Mouse (Mus musculus): Measurements from ENCODE around the gene Fbxo6. TPM values are rescaled to one million over a fixed set of nuclear protein-coding genes. Genes with fewer than 3 reads are reported as not detected.

Gene Fbxo6
- polyA plus RNA-seq, 1 experiment, result 2.7 TPM

DNA sequence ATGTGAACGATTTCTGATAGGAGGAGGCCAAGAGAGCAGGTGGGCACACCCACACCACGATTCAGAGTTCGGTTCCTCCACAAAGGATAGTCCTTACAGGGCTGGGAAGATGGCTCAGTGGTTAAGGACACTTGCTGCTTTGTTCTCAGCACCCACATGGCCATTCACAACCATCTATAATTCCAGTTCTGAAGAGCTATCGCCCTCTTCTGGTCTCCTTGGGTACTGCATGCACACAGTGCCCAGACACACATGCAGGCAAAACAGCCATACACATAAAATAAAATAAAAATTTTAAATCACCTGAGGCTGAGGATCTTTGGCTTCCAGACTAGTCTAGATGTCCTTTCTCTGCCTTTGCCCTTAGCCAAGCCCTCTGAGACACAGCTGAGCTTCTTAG is 34.5 kb downstream of the Fbxo6 start:
- Histone ChIP-seq H3K4me3 (replicated peaks) (no peak overlapping the region), H3K9me3 (ENCODE audit: control insufficient read depth, low read length) (peaks cover 7% of the 10 kb centered on the region), H3K27me3 (ENCODE audit: control insufficient read depth) (peaks cover 7% of the 10 kb centered on the region), H3K4me1 (ENCODE audit: control insufficient read depth) (peaks cover 3% of the 10 kb centered on the region; the same call in 1 of the 2 replicates), H3K36me3 (ENCODE audit: control insufficient read depth) (no peaks in the 10 kb centered on the region)
- TF ChIP-seq GATA1 (IDR thresholded peaks at IDR 0.05; ENCODE audit: low read length), result no peak
- no peak for TF ChIP-seq TAL1 (IDR thresholded peaks at IDR 0.05; ENCODE audit: low read length)

DNA sequence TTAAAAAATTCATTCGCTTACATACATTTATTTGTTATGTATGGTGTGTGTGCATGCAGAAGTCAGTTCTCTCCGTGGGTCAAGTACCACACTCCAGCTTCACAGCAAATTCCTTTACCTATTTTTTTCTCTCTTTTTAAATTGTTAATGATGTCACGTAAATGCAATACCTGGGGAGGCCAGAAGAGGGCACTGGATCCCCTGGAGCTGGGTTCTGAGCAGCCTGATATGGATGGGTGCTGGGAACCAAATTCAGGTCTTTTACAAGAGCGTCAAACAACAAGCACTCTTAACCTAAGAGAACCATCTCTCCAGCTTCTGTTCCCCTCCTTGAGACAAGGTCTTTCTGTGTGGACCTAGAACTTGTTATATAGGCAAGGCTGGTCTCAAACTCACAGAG is 35.3 kb downstream of the Fbxo6 start:
- TF ChIP-seq TAL1 (IDR thresholded peaks at IDR 0.05; ENCODE audit: low read length), result no peak
- TF ChIP-seq GATA1 (IDR thresholded peaks at IDR 0.05; ENCODE audit: low read length), result no peak
- Histone ChIP-seq H3K27me3 (ENCODE audit: control insufficient read depth) (peaks cover 7% of the 10 kb centered on the region), H3K4me1 (ENCODE audit: control insufficient read depth) (peaks cover 3% of the 10 kb centered on the region; the same call in 1 of the 2 replicates), H3K9me3 (ENCODE audit: control insufficient read depth, low read length) (peaks cover 7% of the 10 kb centered on the region), H3K4me3 (replicated peaks) (no peak overlapping the region), H3K36me3 (ENCODE audit: control insufficient read depth) (no peaks in the 10 kb centered on the region)

DNA sequence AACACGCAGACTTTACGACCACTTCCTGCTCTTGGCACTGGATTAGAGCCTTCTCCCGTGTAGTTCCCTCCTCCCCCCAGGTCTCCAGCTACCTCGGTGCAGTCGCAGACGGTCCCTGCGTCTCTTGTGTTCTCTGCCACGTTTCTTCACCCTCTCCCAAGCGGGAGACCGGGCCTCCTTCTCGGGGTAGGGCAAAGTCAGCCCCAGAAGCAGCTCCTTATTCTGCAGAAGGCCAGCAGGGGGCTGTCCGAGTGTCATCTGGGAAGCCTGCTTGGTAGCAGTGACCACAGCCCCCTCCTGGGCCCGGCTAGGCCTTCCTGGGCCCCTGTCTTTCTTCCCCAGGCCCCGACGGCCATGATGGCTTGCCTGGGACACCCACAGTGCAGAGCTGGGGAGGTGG is 36.5 kb downstream of the Fbxo6 start:
- H3K4me1 ChIP-seq (ENCODE audit: control insufficient read depth), result peaks cover 3% of the 10 kb centered on the region; the same call in 1 of the 2 replicates
- peaks cover 7% of the 10 kb centered on the region for H3K9me3 ChIP-seq (ENCODE audit: control insufficient read depth, low read length)
- H3K27me3 ChIP-seq (ENCODE audit: control insufficient read depth), result peaks cover 7% of the 10 kb centered on the region
- H3K36me3 ChIP-seq (ENCODE audit: control insufficient read depth), result no peaks in the 10 kb centered on the region
- no peak for TF ChIP-seq TAL1 (IDR thresholded peaks at IDR 0.05; ENCODE audit: low read length)
- no peak for TF ChIP-seq GATA1 (IDR thresholded peaks at IDR 0.05; ENCODE audit: low read length)
- H3K4me3 ChIP-seq (replicated peaks), result no peak overlapping the region

DNA sequence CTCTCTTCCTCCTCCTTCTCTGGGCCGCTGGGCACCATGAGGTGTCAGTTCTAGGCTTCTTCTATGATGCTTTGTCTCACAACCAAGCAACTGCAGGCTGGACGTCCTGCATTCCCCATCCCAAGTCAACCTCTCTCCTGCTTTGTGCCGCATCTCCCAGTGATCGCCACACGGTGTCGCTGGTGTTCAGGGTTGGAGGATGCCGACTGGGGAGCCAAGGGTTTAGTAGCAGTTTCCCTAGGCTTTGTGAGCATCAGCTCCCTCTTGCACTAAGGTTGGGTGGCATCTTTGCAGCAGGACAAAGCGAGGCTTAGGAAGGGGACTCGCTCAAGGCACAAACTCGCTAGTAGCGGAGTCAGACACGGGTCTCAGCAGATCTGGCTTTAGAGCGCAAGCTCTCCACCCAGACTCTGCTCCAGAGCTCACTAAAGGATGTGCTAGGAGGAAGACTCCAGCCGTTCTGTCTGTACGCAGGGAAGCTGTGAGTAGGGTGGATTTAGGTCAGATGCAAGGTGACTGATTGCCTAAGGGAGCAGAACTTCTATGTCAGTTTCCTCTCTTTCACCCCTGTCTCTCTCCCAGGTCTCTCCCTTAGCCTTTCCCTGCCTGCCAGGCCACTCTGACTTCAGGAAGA is 37.1 kb downstream of the Fbxo6 start:
- H3K4me1 ChIP-seq (ENCODE audit: control insufficient read depth), result peaks cover 3% of the 10 kb centered on the region; the same call in 1 of the 2 replicates
- peaks cover 7% of the 10 kb centered on the region for H3K27me3 ChIP-seq (ENCODE audit: control insufficient read depth)
- H3K9me3 ChIP-seq (ENCODE audit: control insufficient read depth, low read length), result peaks cover 7% of the 10 kb centered on the region
- no peaks in the 10 kb centered on the region for H3K36me3 ChIP-seq (ENCODE audit: control insufficient read depth)
- TF ChIP-seq GATA1 (IDR thresholded peaks at IDR 0.05; ENCODE audit: low read length) (no peak), TAL1 (IDR thresholded peaks at IDR 0.05; ENCODE audit: low read length) (no peak)
- H3K4me3 ChIP-seq (replicated peaks), result no peak overlapping the region

DNA sequence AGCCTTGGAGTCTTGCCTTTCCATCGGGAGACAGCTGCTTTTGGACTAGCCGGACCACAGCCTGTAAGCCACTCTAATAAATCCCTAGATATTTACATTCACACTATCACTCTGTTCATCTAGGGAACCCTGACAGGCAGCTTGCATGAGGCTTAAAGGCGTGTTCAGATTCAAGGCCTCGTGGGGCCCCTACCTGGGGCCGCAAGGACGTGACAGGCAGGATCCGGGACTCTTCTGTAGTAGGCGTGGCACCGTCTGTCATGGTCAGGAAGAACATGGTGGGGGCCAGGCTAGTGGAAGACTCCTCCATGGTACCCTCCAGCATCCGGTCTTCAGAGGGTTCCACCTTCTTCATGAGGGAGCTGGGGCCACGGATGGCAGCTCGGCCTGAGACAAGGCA is 39.4 kb downstream of the Fbxo6 start:
- no peak for TF ChIP-seq TAL1 (IDR thresholded peaks at IDR 0.05; ENCODE audit: low read length)
- no peak for TF ChIP-seq GATA1 (IDR thresholded peaks at IDR 0.05; ENCODE audit: low read length)
- Histone ChIP-seq H3K27me3 (ENCODE audit: control insufficient read depth) (peaks cover 16% of the 10 kb centered on the region), H3K4me1 (ENCODE audit: control insufficient read depth) (peaks cover 3% of the 10 kb centered on the region; the same call in 1 of the 2 replicates), H3K9me3 (ENCODE audit: control insufficient read depth, low read length) (peaks cover 7% of the 10 kb centered on the region), H3K4me3 (replicated peaks) (no peak overlapping the region), H3K36me3 (ENCODE audit: control insufficient read depth) (no peaks in the 10 kb centered on the region)

DNA sequence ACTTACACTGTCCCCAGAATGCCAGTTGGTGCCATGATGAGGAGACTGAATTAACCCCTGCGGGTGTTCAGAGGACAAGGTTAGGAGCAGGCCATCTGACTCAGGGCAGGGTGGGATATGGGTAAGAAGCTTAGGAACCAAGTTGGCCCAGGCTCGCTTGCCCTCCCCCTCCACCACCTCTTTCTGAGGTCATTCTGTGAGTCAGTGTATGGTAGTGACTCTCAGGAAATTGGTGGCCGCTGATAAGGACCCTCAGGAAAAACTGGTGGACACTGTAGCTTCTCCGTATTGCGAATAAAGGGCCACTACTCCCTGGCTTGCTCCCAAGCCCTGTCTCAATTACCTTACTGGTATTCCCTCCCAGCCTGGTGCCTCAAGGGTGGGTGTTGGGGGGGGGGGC is 42.7 kb downstream of the Fbxo6 start:
- no peaks in the 10 kb centered on the region for H3K9me3 ChIP-seq (ENCODE audit: control insufficient read depth, low read length)
- no peaks in the 10 kb centered on the region for H3K4me1 ChIP-seq (ENCODE audit: control insufficient read depth)
- H3K4me3 ChIP-seq (replicated peaks), result no peak overlapping the region
- peaks cover 9% of the 10 kb centered on the region for H3K27me3 ChIP-seq (ENCODE audit: control insufficient read depth)
- H3K36me3 ChIP-seq (ENCODE audit: control insufficient read depth), result no peaks in the 10 kb centered on the region
- TF ChIP-seq TAL1 (IDR thresholded peaks at IDR 0.05; ENCODE audit: low read length) (no peak), GATA1 (IDR thresholded peaks at IDR 0.05; ENCODE audit: low read length) (no peak)

DNA sequence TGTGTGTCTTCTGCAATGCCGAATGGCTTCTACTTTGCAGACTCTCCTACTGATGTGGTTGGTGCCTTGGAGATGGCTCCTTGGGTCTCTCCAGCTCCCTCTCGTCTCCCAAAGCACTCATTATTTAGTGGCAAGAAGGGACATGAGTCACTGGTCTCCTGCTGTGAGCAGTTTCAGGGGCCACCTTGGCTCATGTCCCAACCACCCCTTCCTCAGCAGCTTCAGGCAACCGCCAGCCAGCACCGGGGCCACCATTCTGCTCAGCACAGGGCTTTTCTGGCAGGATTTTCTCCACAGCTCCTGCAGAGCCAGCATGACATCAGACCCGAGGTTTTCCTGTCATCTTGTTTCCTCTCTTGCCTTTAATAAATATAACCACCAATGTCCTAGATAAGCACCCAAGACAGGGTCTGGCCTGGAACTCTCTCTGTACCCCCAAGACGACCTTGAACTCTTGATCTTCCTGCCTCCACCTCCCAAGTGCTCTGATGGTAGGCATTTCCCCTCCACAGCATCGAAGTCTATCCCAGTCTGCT is 43.3 kb downstream of the Fbxo6 start:
- no peaks in the 10 kb centered on the region for H3K4me1 ChIP-seq (ENCODE audit: control insufficient read depth)
- no peaks in the 10 kb centered on the region for H3K36me3 ChIP-seq (ENCODE audit: control insufficient read depth)
- H3K9me3 ChIP-seq (ENCODE audit: control insufficient read depth, low read length), result no peaks in the 10 kb centered on the region
- peaks cover 9% of the 10 kb centered on the region for H3K27me3 ChIP-seq (ENCODE audit: control insufficient read depth)
- no peak for TF ChIP-seq TAL1 (IDR thresholded peaks at IDR 0.05; ENCODE audit: low read length)
- no peak for TF ChIP-seq GATA1 (IDR thresholded peaks at IDR 0.05; ENCODE audit: low read length)
- H3K4me3 ChIP-seq (replicated peaks), result no peak overlapping the region

DNA sequence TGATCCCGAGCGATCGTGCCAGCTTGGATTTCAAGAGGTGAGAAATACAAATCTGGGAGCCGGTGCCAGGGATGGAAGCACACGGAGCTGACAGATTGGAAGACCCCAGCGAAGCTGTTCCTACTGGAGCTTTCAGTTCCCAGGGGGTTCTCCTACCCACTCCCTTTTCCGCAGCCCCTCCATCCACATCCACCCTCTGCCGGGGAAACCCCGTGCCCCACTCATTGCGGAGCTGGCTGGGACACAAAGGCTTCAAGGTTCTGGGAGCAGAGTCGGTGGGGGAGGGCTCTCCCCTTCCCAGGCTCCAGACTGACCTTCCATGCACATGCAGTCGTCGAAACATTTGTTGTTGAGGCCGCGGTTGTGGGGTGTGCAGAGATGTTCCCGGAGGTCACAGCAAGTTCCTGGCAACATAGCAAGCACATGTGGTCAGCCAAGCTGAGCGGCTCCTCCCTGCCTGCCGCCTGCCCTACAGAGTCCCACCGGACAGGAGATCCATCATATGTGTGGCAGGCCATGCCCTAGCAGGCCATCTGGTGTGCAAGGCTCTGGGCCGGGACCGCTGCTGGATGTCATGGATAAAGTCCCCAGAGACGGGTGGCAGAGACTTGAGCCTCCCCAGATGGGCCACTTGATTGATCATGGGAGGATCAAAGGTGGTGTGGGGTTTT is 44.2 kb downstream of the Fbxo6 start:
- Histone ChIP-seq H3K36me3 (ENCODE audit: control insufficient read depth) (no peaks in the 10 kb centered on the region), H3K9me3 (ENCODE audit: control insufficient read depth, low read length) (no peaks in the 10 kb centered on the region), H3K4me3 (replicated peaks) (no peak overlapping the region), H3K27me3 (ENCODE audit: control insufficient read depth) (peaks cover 9% of the 10 kb centered on the region), H3K4me1 (ENCODE audit: control insufficient read depth) (no peaks in the 10 kb centered on the region)
- TF ChIP-seq GATA1 (IDR thresholded peaks at IDR 0.05; ENCODE audit: low read length) (no peak), TAL1 (IDR thresholded peaks at IDR 0.05; ENCODE audit: low read length) (no peak)

DNA sequence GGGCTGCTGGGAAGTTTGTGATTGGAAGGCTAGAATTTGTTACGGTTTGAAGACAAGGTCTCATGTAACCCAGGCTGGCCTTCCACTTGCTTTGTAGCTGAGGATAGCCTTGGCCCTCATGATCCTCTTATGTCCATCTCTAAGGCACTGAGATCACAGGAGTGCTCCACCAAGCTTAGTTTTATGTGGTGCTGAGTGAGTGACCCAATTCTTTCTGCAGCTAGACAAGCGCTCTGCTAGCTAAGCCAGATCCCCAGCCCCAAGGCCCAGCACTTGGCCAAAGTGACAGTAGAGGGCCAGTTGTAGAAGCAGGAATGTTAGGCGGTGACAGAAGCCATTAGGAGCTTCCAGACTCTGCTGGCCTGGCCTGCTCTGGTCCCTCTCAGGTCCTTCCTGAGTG is 47.8 kb downstream of the Fbxo6 start:
- Histone ChIP-seq H3K36me3 (ENCODE audit: control insufficient read depth) (no peaks in the 10 kb centered on the region), H3K4me3 (replicated peaks) (no peak overlapping the region), H3K4me1 (ENCODE audit: control insufficient read depth) (no peaks in the 10 kb centered on the region), H3K9me3 (ENCODE audit: control insufficient read depth, low read length) (no peaks in the 10 kb centered on the region), H3K27me3 (ENCODE audit: control insufficient read depth) (peaks cover 9% of the 10 kb centered on the region)
- TF ChIP-seq GATA1 (IDR thresholded peaks at IDR 0.05; ENCODE audit: low read length), result no peak
- no peak for TF ChIP-seq TAL1 (IDR thresholded peaks at IDR 0.05; ENCODE audit: low read length)

Data from erythroblast, embryonic 14.5 days (primary cell).